Mouse (Mus musculus): ENCODE data around the gene Col9a2.

Col9a2 gene

GRCm38 (mm10) chr4:121088696-121089095 is 49.5 kb downstream of the Col9a2 start:
- DNase-seq: no peak

GRCm38 (mm10) chr4:121090211-121090610 is 51.0 kb downstream of the Col9a2 start:
- no peak for DNase-seq

- peak; percentile 82 for DNase-seq
Observed at GRCm38 (mm10) chr4:121097650-121098378, 58.6 kb downstream of the Col9a2 start, which contains the start of gene Zmpste24. TSS of gene Zmpste24 (minus strand) at chr4:121098241.

GRCm38 (mm10) chr4:121103304-121103703 is 64.1 kb downstream of the Col9a2 start:
- DNase-seq: no peak
